Mouse (Mus musculus) forebrain, embryonic 13.5 days (tissue): ENCODE measurements around the gene Lmx1a. TPM values are rescaled to one million over a fixed set of nuclear protein-coding genes. Genes with fewer than 3 reads are reported as not detected.
A peak's percentile ranks its signal among the peaks of the same experiment; 100 is the strongest.

Experiments used
- ATAC-seq: fragments of 200-750 bp; cut with Nextera tagmentation; 2 replicates; pipeline ENCODE4 v1.8.0; 2017
- H3K27ac ChIP-seq: fragments of 300-500 bp; sonication (generic); 2 replicates; pipeline ENCODE4 v1.5.1; 2015; ENCODE audit warnings: inconsistent platforms, mild to moderate bottlenecking, moderate library complexity
- H3K27me3 ChIP-seq: fragments of 300-500 bp; sonication (generic); 2 replicates; pipeline ENCODE4 v1.6.1; 2015; ENCODE audit warnings: mild to moderate bottlenecking, inconsistent platforms
- H3K36me3 ChIP-seq: fragments of 300-500 bp; sonication (generic); 2 replicates; pipeline ENCODE4 v1.6.1; 2015; ENCODE audit warnings: mild to moderate bottlenecking, inconsistent platforms; ENCODE audit not compliant: poor library complexity, severe bottlenecking
- H3K4me1 ChIP-seq: fragments of 300-500 bp; sonication (generic); 2 replicates; pipeline ENCODE4 v1.6.1; 2015; ENCODE audit warnings: inconsistent platforms
- H3K4me2 ChIP-seq: fragments of 300-500 bp; sonication (generic); 2 replicates; pipeline ENCODE4 v1.6.1; 2015; ENCODE audit warnings: inconsistent platforms, mild to moderate bottlenecking, moderate library complexity
- H3K4me3 ChIP-seq: fragments of 300-500 bp; sonication (generic); 2 replicates; pipeline ENCODE4 v1.5.1; 2015; ENCODE audit warnings: mild to moderate bottlenecking, inconsistent platforms
- H3K9ac ChIP-seq: fragments of 300-500 bp; sonication (generic); 2 replicates; pipeline ENCODE4 v1.6.1; 2015; ENCODE audit warnings: mild to moderate bottlenecking, inconsistent platforms
- H3K9me3 ChIP-seq: fragments of 300-500 bp; sonication (generic); replicated peaks from 2 replicates; pipeline ENCODE4 v1.6.1; 2016; ENCODE audit warnings: inconsistent platforms
- WGBS: fragments of 180-500 bp; shearing (Covaris S2); methylation state at CpG from one replicate; pipeline ENCODE4 v1.1.7; 2015; 5-methylcytosine and 5-hydroxymethylcytosine counted together
- polyA plus RNA-seq: library from polyadenylated mRNA; unstranded; fragments of >200 nt; fragmentation: Nextera tagmentation; extraction: Ambion mirVana; gene quantifications from 2 replicates; pipeline ENCODE4 v1.2.1, GENCODE M21; 2015

Gene Lmx1a
- polyA plus RNA-seq, 1 experiment from 2014 or later: 2.5 TPM

- Histone ChIP-seq H3K4me3 (peak overlapping the region; percentile 52; the same call in 1 of the 2 replicates), H3K36me3 (no peaks in the 10 kb centered on the region), H3K4me2 (peak overlapping the region; percentile 77), H3K27ac (peak overlapping the region; percentile 96), H3K9ac (no peak overlapping the region), H3K27me3 (peaks cover 7% of the 10 kb centered on the region; the same call in 1 of the 2 replicates), H3K4me1 (peaks cover 38% of the 10 kb centered on the region), H3K9me3 (no peaks in the 10 kb centered on the region)
- peak; percentile 8; the same call in 1 of the 2 replicates for ATAC-seq
- 26% methylated on average over 4 of the region's 4 CpGs for WGBS
Observed at GRCm38 (mm10) chr1:167801923-167802322, 112.9 kb downstream of the Lmx1a start.

GRCm38 (mm10) chr1:167802510-167803271, 113.7 kb downstream of the Lmx1a start:
- no peaks in the 10 kb centered on the region for H3K36me3 ChIP-seq
- peak overlapping the region; percentile 96 for H3K27ac ChIP-seq
- H3K9ac ChIP-seq: peak overlapping the region; percentile 65
- peak overlapping the region; percentile 52 for H3K4me3 ChIP-seq
- H3K9me3 ChIP-seq: no peaks in the 10 kb centered on the region
- under 1% methylated on average over 58 of the region's 59 CpGs for WGBS
- ATAC-seq: peak; percentile 89
- peaks cover 7% of the 10 kb centered on the region; the same call in 1 of the 2 replicates for H3K27me3 ChIP-seq
- H3K4me1 ChIP-seq: peaks cover 38% of the 10 kb centered on the region
- H3K4me2 ChIP-seq: peak overlapping the region; percentile 77

GRCm38 (mm10) chr1:167803351-167803981, 114.4 kb downstream of the Lmx1a start:
- no peaks in the 10 kb centered on the region for H3K9me3 ChIP-seq
- ATAC-seq: peak; percentile 7; the same call in 1 of the 2 replicates
- 3% methylated on average over 10 of the region's 10 CpGs for WGBS
- H3K27me3 ChIP-seq: peaks cover 7% of the 10 kb centered on the region; the same call in 1 of the 2 replicates
- peak overlapping the region; percentile 96 for H3K27ac ChIP-seq
- H3K9ac ChIP-seq: peak overlapping the region; percentile 65
- peak overlapping the region; percentile 52 for H3K4me3 ChIP-seq
- H3K4me2 ChIP-seq: peak overlapping the region; percentile 77
- peaks cover 38% of the 10 kb centered on the region for H3K4me1 ChIP-seq
- H3K36me3 ChIP-seq: no peaks in the 10 kb centered on the region

- no peaks in the 10 kb centered on the region for H3K9me3 ChIP-seq
- H3K4me3 ChIP-seq: no peak overlapping the region
- H3K27ac ChIP-seq: no peak overlapping the region
- no peak for ATAC-seq
- H3K9ac ChIP-seq: no peak overlapping the region
- H3K4me1 ChIP-seq: peaks cover 38% of the 10 kb centered on the region
- WGBS: 59% methylated on average over 7 of the region's 7 CpGs
- H3K27me3 ChIP-seq: peaks cover 7% of the 10 kb centered on the region; the same call in 1 of the 2 replicates
- H3K4me2 ChIP-seq: no peak overlapping the region
- H3K36me3 ChIP-seq: no peaks in the 10 kb centered on the region
Observed at GRCm38 (mm10) chr1:167804836-167805235, 115.8 kb downstream of the Lmx1a start.

- H3K4me3 ChIP-seq: no peak overlapping the region
- no peaks in the 10 kb centered on the region for H3K4me1 ChIP-seq
- no peaks in the 10 kb centered on the region for H3K9me3 ChIP-seq
- no peak overlapping the region for H3K9ac ChIP-seq
- WGBS: 82% methylated on average over 4 of the region's 4 CpGs
- H3K4me2 ChIP-seq: no peak overlapping the region
- ATAC-seq: no peak
- no peak overlapping the region for H3K27ac ChIP-seq
- no peaks in the 10 kb centered on the region for H3K36me3 ChIP-seq
- 0 out of 2 replicates have a peak, but pooled peaks cover 2% of the 10 kb centered on the region for H3K27me3 ChIP-seq
Observed at GRCm38 (mm10) chr1:167811141-167811540, 122.1 kb downstream of the Lmx1a start.

GRCm38 (mm10) chr1:167815166-167815565, 126.1 kb downstream of the Lmx1a start:
- 80% methylated on average over 4 of the region's 4 CpGs for WGBS
- H3K4me2 ChIP-seq: no peak overlapping the region

GRCm38 (mm10) chr1:167817028-167817427, 128.0 kb downstream of the Lmx1a start:
- peak; percentile 41; the same call in 1 of the 2 replicates for ATAC-seq
- Histone ChIP-seq H3K4me1 (peaks cover 13% of the 10 kb centered on the region), H3K27ac (no peak overlapping the region), H3K4me2 (0 out of 2 replicates have a peak overlapping the region, but pooled peaks have one; percentile 5), H3K36me3 (no peaks in the 10 kb centered on the region), H3K4me3 (no peak overlapping the region), H3K9ac (no peak overlapping the region), H3K9me3 (no peaks in the 10 kb centered on the region), H3K27me3 (0 out of 2 replicates have a peak, but pooled peaks cover 4% of the 10 kb centered on the region)
- WGBS: 24% methylated on average over 6 of the region's 6 CpGs

More at GRCm38 (mm10) chr1:167815166-167815565, 126.1 kb downstream of the Lmx1a start:
- no peaks in the 10 kb centered on the region for H3K36me3 ChIP-seq
- peaks cover 13% of the 10 kb centered on the region for H3K4me1 ChIP-seq
- H3K27ac ChIP-seq: no peak overlapping the region
- H3K4me3 ChIP-seq: no peak overlapping the region
- no peaks in the 10 kb centered on the region for H3K9me3 ChIP-seq
- ATAC-seq: no peak
- 0 out of 2 replicates have a peak, but pooled peaks cover 4% of the 10 kb centered on the region for H3K27me3 ChIP-seq
- no peak overlapping the region for H3K9ac ChIP-seq

GRCm38 (mm10) chr1:167817616-167818015, 128.6 kb downstream of the Lmx1a start:
- no peak overlapping the region for H3K4me2 ChIP-seq
- 0 out of 2 replicates have a peak, but pooled peaks cover 4% of the 10 kb centered on the region for H3K27me3 ChIP-seq
- H3K27ac ChIP-seq: no peak overlapping the region; the same call in none of the 2 replicates
- 0 out of 2 replicates have a peak, but pooled peaks have one; percentile 30 for ATAC-seq
- 0% methylated on average over 1 of the region's 1 CpGs for WGBS
- H3K9me3 ChIP-seq: no peaks in the 10 kb centered on the region
- no peak overlapping the region for H3K4me3 ChIP-seq
- peaks cover 13% of the 10 kb centered on the region for H3K4me1 ChIP-seq
- H3K36me3 ChIP-seq: no peaks in the 10 kb centered on the region
- no peak overlapping the region for H3K9ac ChIP-seq

GRCm38 (mm10) chr1:167820031-167820430, 131.0 kb downstream of the Lmx1a start:
- H3K36me3 ChIP-seq: no peaks in the 10 kb centered on the region
- no peak overlapping the region for H3K4me2 ChIP-seq
- H3K9ac ChIP-seq: no peak overlapping the region
- no peak overlapping the region for H3K27ac ChIP-seq
- H3K27me3 ChIP-seq: 0 out of 2 replicates have a peak, but pooled peaks cover 4% of the 10 kb centered on the region
- H3K9me3 ChIP-seq: 0 out of 2 replicates have a peak, but pooled peaks cover 3% of the 10 kb centered on the region
- peaks cover 13% of the 10 kb centered on the region for H3K4me1 ChIP-seq
- H3K4me3 ChIP-seq: no peak overlapping the region
- no peak for ATAC-seq
- WGBS: 93% methylated on average over 6 of the region's 6 CpGs

GRCm38 (mm10) chr1:167821125-167821524, 132.1 kb downstream of the Lmx1a start:
- H3K4me3 ChIP-seq: no peak overlapping the region
- H3K4me2 ChIP-seq: no peak overlapping the region
- 0 out of 2 replicates have a peak, but pooled peaks cover 3% of the 10 kb centered on the region for H3K9me3 ChIP-seq
- no peak overlapping the region for H3K9ac ChIP-seq
- no peak overlapping the region for H3K27ac ChIP-seq
- no peaks in the 10 kb centered on the region for H3K36me3 ChIP-seq
- WGBS: 57% methylated on average over 1 of the region's 1 CpGs
- ATAC-seq: no peak
- H3K27me3 ChIP-seq: 0 out of 2 replicates have a peak, but pooled peaks cover 4% of the 10 kb centered on the region
- H3K4me1 ChIP-seq: peaks cover 13% of the 10 kb centered on the region

- 90% methylated on average over 7 of the region's 7 CpGs for WGBS
- no peak overlapping the region for H3K4me2 ChIP-seq
- H3K9ac ChIP-seq: no peak overlapping the region
- H3K27me3 ChIP-seq: no peaks in the 10 kb centered on the region
- H3K4me3 ChIP-seq: no peak overlapping the region
- no peak overlapping the region for H3K27ac ChIP-seq
- ATAC-seq: no peak
- no peaks in the 10 kb centered on the region for H3K4me1 ChIP-seq
- H3K36me3 ChIP-seq: no peaks in the 10 kb centered on the region
- H3K9me3 ChIP-seq: no peaks in the 10 kb centered on the region
Observed at GRCm38 (mm10) chr1:167830291-167830690, 141.3 kb downstream of the Lmx1a start.

- WGBS: 94% methylated on average over 3 of the region's 3 CpGs
- no peaks in the 10 kb centered on the region for H3K36me3 ChIP-seq
- no peak overlapping the region for H3K4me2 ChIP-seq
- ATAC-seq: no peak
- H3K9me3 ChIP-seq: no peaks in the 10 kb centered on the region
- H3K4me1 ChIP-seq: no peaks in the 10 kb centered on the region
- H3K27me3 ChIP-seq: no peaks in the 10 kb centered on the region
- H3K9ac ChIP-seq: no peak overlapping the region
- no peak overlapping the region for H3K27ac ChIP-seq
- H3K4me3 ChIP-seq: no peak overlapping the region
Observed at GRCm38 (mm10) chr1:167831601-167832000, 142.6 kb downstream of the Lmx1a start.
